Mouse (Mus musculus) embryonic facial prominence, embryonic 11.5 days (tissue): ENCODE measurements around the gene Tbx2. TPM values are rescaled to one million over a fixed set of nuclear protein-coding genes. Genes with fewer than 3 reads are reported as not detected.

ENCODE experiments used
- ATAC-seq: fragments of 200-750 bp; cut with Nextera tagmentation; replicated peaks from 2 replicates; pipeline ENCODE4 v1.8.0; 2017; ENCODE audit warnings: low read depth; ENCODE audit not compliant: insufficient number of reproducible peaks, low FRiP score, low TSS enrichment
- DNase-seq: peaks from one replicate; pipeline ENCODE4 v3.0.0-alpha.2; 2015; ENCODE audit warnings: low spot score
- H3K27ac ChIP-seq: fragments of 300-500 bp; sonication (generic); replicated peaks from 2 replicates; pipeline ENCODE4 v1.5.1; 2014; ENCODE audit warnings: mild to moderate bottlenecking, low read depth, low read length, control low read depth
- H3K27me3 ChIP-seq: fragments of 300-500 bp; sonication (generic); 2 replicates; pipeline ENCODE4 v1.6.1; 2014; ENCODE audit warnings: mild to moderate bottlenecking, low read length, moderate library complexity, mixed read lengths; ENCODE audit not compliant: control insufficient read depth, insufficient read depth
- H3K36me3 ChIP-seq: fragments of 300-500 bp; sonication (generic); replicated peaks from 2 replicates; pipeline ENCODE4 v1.6.1; 2014; ENCODE audit warnings: low read depth, mild to moderate bottlenecking, low read length, moderate library complexity, mixed read lengths; ENCODE audit not compliant: control insufficient read depth, insufficient read depth
- H3K4me1 ChIP-seq: fragments of 300-500 bp; sonication (generic); 2 replicates; pipeline ENCODE4 v1.6.1; 2014; ENCODE audit warnings: low read length, mixed read lengths; ENCODE audit not compliant: control insufficient read depth, insufficient read depth
- H3K4me2 ChIP-seq: fragments of 300-500 bp; sonication (generic); 2 replicates; pipeline ENCODE4 v1.6.1; 2014; ENCODE audit warnings: low read depth, mild to moderate bottlenecking, control low read depth, low read length, moderate library complexity
- H3K4me3 ChIP-seq: fragments of 300-500 bp; sonication (generic); 2 replicates; pipeline ENCODE4 v1.5.1; 2014; ENCODE audit warnings: low read depth, low read length, control low read depth
- H3K9ac ChIP-seq: fragments of 300-500 bp; sonication (generic); replicated peaks from 2 replicates; pipeline ENCODE4 v1.6.1; 2014; ENCODE audit warnings: mild to moderate bottlenecking, control low read depth, low read length
- H3K9me3 ChIP-seq: fragments of 300-500 bp; sonication (generic); replicated peaks from 2 replicates; pipeline ENCODE4 v1.6.1; 2016; ENCODE audit warnings: mild to moderate bottlenecking, low read length, inconsistent platforms, mixed read lengths; ENCODE audit not compliant: control insufficient read depth
- WGBS: fragments of 180-500 bp; shearing (Covaris S2); extraction: QIAGEN DNeasy Blood & Tissue Kit; methylation state at CpG from one replicate; pipeline ENCODE4 v1.1.7; 2014; 5-methylcytosine and 5-hydroxymethylcytosine counted together
- polyA plus RNA-seq: library from polyadenylated mRNA; unstranded; fragments of >200 nt; fragmentation: Nextera tagmentation; extraction: Ambion mirVana; gene quantifications from 2 replicates; pipeline ENCODE4 v1.2.1, GENCODE M21; 2014

Tbx2 gene
- polyA plus RNA-seq, 1 experiment from 2014 or later, result 25.9 TPM

DNA sequence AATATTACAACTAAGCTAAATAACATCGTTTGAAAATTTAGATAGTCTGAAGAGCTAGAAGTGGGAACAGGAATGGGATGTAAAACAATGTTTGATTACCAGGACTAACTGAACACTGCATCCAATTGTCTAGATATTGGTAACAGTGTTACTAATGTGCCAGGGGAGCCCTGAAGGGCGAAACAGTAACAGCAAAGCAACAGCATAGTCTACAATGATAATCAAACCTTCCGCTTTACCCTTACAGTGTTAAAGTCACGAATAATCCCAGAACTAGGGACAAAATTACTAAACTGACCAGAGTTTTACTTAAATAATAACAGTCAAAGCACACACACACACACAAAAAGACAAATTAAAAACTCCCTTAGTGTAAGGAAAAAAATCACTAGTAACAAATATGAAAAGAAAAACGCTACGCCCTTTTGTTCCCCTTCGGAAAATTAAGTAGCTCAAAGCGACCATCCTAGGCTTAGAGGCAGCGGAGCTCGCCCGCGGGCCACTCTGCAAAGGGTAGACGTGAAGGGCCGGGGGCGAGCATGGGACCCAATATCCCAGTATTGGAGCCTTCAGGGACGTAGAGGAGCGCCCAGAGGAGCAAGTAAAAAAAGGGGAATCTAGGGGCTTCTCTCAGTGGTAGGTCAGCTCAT, 55.6 kb downstream of the Tbx2 start:
- H3K27ac ChIP-seq, result no peak overlapping the region
- WGBS, result 1% methylated on average over 17 of the region's 17 CpGs
- DNase-seq (peak; percentile 54), ATAC-seq (no peak)
- H3K9ac ChIP-seq, result no peak overlapping the region
- peaks cover 14% of the 10 kb centered on the region for H3K4me1 ChIP-seq
- no peaks in the 10 kb centered on the region for H3K36me3 ChIP-seq
- H3K4me2 ChIP-seq, result no peak overlapping the region
- H3K9me3 ChIP-seq, result no peaks in the 10 kb centered on the region
- peaks cover 60% of the 10 kb centered on the region for H3K27me3 ChIP-seq
- H3K4me3 ChIP-seq, result no peak overlapping the region; the same call in 1 of the 2 replicates

- WGBS, result 3% methylated on average over 26 of the region's 26 CpGs
These were observed 56.2 kb downstream of the Tbx2 start for GRCm38 (mm10) chr11:85888451-85888961.

GRCm38 (mm10) chr11:85889056-85889729, 56.8 kb downstream of the Tbx2 start:
- no peak overlapping the region for H3K9ac ChIP-seq
- H3K9me3 ChIP-seq, result no peaks in the 10 kb centered on the region
- peaks cover 14% of the 10 kb centered on the region for H3K4me1 ChIP-seq
- H3K27me3 ChIP-seq, result peaks cover 65% of the 10 kb centered on the region
- H3K4me3 ChIP-seq, result no peak overlapping the region
- no peaks in the 10 kb centered on the region for H3K36me3 ChIP-seq
- WGBS, result 17% methylated on average over 8 of the region's 8 CpGs
- H3K27ac ChIP-seq, result no peak overlapping the region
- H3K4me2 ChIP-seq, result no peak overlapping the region
- no peak for DNase-seq
- ATAC-seq, result no peak

More at GRCm38 (mm10) chr11:85888451-85888961, 56.2 kb downstream of the Tbx2 start:
- 0 out of 2 replicates have a peak overlapping the region, but pooled peaks have one; percentile 15 for H3K4me2 ChIP-seq
- H3K9ac ChIP-seq, result no peak overlapping the region
- H3K27me3 ChIP-seq, result peaks cover 64% of the 10 kb centered on the region
- H3K27ac ChIP-seq, result no peak overlapping the region
- peak; percentile 35 for DNase-seq
- no peaks in the 10 kb centered on the region for H3K9me3 ChIP-seq
- no peaks in the 10 kb centered on the region for H3K36me3 ChIP-seq
- peak overlapping the region; percentile 7; the same call in 1 of the 2 replicates for H3K4me3 ChIP-seq
- ATAC-seq, result no peak
- peaks cover 14% of the 10 kb centered on the region for H3K4me1 ChIP-seq

- H3K9ac ChIP-seq, result no peak overlapping the region
- peaks cover 18% of the 10 kb centered on the region for H3K4me1 ChIP-seq
- WGBS, result 2% methylated on average over 44 of the region's 47 CpGs
- no peaks in the 10 kb centered on the region for H3K36me3 ChIP-seq
- ATAC-seq (no peak), DNase-seq (peak; percentile 18)
- H3K27ac ChIP-seq, result no peak overlapping the region; the same call in 1 of the 2 replicates
- peaks cover 70% of the 10 kb centered on the region for H3K27me3 ChIP-seq
- no peak overlapping the region for H3K4me2 ChIP-seq
- 0 out of 2 replicates have a peak overlapping the region, but pooled peaks have one; percentile 10 for H3K4me3 ChIP-seq
- H3K9me3 ChIP-seq, result no peaks in the 10 kb centered on the region
These were observed 57.6 kb downstream of the Tbx2 start for GRCm38 (mm10) chr11:85889730-85890562.

DNA sequence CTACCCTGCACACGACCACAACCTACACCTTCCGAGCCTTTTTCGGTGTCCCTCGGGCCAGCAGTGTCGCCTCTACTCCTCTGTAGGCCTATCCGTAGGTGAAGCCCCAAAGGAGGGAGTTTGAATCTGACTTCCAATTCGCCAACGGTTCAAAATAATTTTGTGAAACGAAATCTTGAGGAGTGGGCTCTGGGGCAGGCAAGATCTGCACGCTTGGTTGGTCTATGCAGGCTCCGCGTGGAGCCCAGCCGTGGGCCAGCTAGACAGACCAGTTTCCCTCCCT, 58.2 kb downstream of the Tbx2 start:
- Histone ChIP-seq H3K27me3 (peaks cover 71% of the 10 kb centered on the region), H3K9me3 (no peaks in the 10 kb centered on the region), H3K36me3 (no peaks in the 10 kb centered on the region), H3K9ac (no peak overlapping the region), H3K4me3 (0 out of 2 replicates have a peak overlapping the region, but pooled peaks have one; percentile 5), H3K4me1 (peaks cover 21% of the 10 kb centered on the region), H3K4me2 (no peak overlapping the region), H3K27ac (no peak overlapping the region)
- DNase-seq, result peak; percentile 32
- no peak for ATAC-seq
- 3% methylated on average over 13 of the region's 13 CpGs for WGBS

GRCm38 (mm10) chr11:85891010-85891691, 58.8 kb downstream of the Tbx2 start:
- peaks cover 69% of the 10 kb centered on the region for H3K27me3 ChIP-seq

More at GRCm38 (mm10) chr11:85891010-85891691, 58.8 kb downstream of the Tbx2 start:
- ATAC-seq, result no peak
- H3K27ac ChIP-seq, result no peak overlapping the region
- no peak for DNase-seq
- H3K4me1 ChIP-seq, result peaks cover 20% of the 10 kb centered on the region
- H3K4me2 ChIP-seq, result no peak overlapping the region
- under 1% methylated on average over 13 of the region's 13 CpGs for WGBS
- no peak overlapping the region; the same call in 1 of the 2 replicates for H3K9ac ChIP-seq
- H3K4me3 ChIP-seq, result no peak overlapping the region
- H3K9me3 ChIP-seq, result no peaks in the 10 kb centered on the region
- H3K36me3 ChIP-seq, result no peaks in the 10 kb centered on the region
